Mouse (Mus musculus): ENCODE data around the gene 4930469K13Rik.
"Not testable (repeated sequence)": the region's sequence is repeated elsewhere in the genome, so short reads cannot be mapped to it uniquely, and the experiment has no call there.

The 4930469K13Rik gene

DNA sequence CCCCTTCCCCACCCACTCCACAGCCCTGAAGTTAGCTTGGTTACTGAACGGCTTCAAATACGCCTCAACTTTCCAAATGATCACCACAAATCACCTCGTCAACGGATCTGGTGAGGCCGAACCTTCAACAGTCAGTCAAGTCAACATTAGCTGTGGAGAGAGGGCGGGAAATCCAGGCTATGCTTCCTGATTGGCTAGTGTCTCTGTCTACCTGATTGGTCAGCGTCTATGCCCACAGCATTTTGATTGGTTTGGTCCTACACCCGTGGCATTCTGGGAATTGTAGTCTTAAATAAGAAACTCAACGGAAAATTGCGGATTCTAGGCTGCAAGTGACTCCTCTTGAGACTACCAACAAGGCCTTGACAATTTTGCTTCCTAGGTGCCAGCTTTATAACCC is at the start of gene 4930469K13Rik:
Gene 4930469K13Rik (minus strand): TSS at position 133 of the 400 bp plus-strand sequence.
- no peak for DNase-seq (ENCODE audit: low spot score in 2 of 2)

DNA sequence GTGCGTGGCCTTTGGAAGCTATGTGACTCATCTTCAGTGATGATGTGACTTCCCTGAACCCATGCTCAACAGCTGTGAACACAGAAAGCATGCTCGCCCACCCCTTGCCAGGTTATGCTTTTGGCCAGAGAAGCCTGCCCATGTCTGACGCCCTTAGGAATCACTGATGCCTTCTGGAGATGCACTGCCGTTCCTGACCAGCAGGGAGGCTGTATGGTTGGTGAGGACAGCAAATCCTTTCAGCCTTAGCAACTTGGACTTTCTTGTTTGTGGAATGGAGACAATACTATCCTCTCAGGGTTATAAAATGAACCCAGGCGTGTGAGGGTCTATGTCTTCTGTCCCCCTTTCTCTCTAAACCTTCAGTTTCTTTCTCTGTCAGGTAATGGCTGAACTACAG is 48.6 kb upstream of the 4930469K13Rik start:
- no peak for DNase-seq (ENCODE audit: low spot score in 2 of 2)

DNA sequence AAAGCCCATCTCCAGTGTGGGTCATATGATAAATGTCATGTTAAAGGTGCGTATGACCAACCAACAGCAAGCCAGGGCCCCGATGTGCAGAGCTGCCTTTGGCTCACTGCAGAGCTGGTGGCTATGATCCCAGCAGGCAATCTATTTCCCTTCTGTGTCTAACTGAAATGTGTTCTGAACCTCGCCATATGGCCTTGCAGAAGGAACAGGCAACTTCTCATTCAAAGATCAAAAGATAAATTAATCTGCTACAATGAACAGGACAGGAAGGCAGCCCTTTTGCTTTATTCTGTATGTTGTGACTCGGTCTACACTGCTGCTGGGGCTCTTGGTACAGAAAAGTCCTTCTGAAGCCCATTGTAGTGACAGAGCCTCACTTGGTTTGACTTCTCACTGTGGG is 46.1 kb upstream of the 4930469K13Rik start:
- no peak for DNase-seq (ENCODE audit: low spot score in 2 of 2)

DNA sequence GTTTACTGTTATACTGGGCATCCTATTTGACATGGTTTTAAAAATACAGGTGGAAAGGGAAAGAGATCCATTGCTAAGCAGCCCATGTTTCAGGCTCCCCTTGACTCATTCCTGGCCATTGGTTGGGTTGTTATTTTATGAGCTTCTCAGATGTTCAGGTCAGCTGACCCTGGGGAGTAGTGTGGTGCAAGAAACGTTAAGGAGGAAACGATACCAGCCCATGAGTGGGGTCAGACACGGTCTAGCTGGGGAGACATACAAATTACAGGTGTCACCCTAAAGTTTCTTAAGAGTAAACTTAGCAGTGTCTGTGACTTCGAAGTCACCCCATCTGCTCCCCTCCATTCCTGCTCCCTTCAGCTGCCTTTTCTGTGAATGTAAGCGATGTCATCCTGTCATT is 45.6 kb upstream of the 4930469K13Rik start:
- peak in 1 of 2 experiments; percentile 2 for DNase-seq (ENCODE audit: low spot score in 2 of 2)

DNA sequence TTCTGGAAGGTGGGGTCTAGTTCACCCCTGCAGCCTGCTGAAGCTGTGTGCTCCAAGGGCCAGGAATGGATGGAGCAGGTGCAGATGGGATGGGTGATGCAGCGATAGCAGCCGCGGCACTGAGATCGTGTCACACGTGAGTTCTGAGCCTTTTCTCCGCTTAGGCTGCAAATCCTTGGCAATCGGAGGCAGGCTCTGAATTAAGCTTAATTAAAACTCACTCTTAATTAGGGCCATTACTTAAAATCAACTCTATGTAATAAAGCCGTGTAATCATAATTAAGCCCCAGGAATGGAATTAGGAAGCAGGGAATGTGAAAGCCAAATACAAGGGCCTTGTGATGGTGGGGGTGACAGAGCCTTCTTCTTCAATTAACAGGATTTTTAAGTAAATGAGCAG is 40.9 kb upstream of the 4930469K13Rik start:
- no peak for DNase-seq (ENCODE audit: low spot score in 2 of 2)

DNA sequence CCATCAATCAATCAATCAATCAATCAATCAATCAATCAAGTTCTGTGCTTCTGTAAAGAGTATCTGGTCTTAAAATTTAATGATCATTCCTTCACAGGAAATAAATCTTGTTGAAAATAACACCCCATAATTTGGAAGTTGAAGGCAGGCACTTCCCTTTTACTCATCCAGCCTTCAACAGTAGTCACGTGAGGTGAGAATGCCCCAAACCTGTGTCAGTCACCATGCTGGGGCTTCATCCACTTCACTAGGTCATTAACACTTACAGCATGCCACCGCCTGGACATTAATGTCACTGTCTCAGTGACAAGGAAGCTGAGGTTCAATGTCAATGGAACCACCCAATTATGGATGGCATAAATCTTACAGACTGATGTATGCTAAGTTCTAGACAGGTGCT is 30.1 kb upstream of the 4930469K13Rik start:
- no peak for DNase-seq (ENCODE audit: low spot score in 2 of 2)

DNA sequence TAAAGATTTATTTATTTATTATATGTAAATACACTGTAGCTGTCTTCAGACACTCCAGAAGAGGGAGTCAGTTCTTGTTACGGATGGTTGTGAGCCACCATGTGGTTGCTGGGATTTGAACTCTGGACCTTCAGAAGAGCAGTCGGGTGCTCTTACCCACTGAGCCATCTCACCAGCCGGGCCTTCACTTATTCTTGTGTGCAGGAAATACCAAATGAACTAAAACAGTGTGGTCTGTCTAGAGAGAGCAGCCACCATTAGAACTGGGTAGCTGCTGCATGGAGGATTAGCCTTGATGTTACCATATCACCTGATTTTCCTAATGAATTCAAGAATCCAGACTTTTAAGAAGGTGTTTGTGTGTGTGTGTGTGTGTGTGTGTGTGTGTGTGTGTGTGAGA is 27.4 kb upstream of the 4930469K13Rik start:
- not testable (repeated sequence) for DNase-seq (ENCODE audit: low spot score in 2 of 2)

DNA sequence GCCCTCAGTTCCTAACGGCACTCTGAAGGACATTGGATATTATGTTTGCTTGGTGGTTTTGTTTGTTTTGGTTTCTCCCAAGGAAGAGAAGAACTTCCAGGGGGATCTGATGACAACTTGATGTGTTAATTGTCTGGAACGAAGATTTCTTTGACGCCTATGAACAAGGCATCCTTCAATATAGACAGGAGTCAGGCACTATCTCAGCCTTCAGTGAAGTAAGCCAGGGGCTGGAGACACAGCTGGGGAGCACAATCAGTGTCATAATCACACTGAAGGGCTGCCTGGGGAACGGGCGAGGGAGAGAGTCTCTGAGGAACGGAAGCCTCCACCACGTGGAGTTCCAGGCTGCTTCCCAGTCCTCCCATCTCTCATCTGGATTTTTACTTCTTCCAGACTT is 26.5 kb upstream of the 4930469K13Rik start:
- no peak for DNase-seq (ENCODE audit: low spot score in 2 of 2)

DNA sequence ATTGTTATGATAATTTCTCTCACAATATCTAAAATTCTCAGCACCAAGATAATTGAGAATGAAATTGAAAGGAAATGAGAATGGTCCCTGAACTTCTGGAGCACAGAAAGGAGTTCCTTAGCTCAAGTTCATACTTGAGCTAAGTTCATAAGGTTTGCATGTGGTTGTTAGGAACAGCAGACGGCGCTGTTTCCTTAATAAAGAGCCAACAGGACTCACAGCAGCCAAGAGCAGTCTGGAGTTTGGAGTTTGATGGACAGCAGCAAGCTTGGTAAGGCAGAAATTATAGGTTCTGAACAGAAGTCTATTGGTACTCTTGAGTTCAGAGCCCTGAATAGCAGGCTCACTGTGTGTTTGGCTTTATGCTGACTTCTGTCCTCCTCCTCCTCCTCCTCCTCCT is 24.8 kb upstream of the 4930469K13Rik start:
- DNase-seq (ENCODE audit: low spot score in 2 of 2), result no peak

DNA sequence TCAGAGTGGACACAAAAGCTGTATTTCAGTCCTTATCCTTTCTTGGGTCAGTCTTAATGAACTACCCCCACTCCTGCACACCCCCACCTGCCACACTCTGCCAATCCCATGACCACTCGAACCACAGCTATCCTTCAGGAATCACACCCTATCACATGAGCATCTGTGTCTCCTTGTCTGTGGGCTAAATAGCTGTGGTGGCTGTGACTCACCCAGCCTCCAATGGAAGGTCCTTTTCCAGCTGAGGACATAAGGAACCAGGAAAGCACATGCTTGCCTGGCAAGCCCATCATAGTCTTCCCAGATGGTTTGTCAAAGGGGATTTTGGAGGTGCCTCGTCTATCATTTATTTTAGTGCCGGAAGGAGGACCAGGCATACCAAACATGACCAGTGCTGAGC is 20.0 kb upstream of the 4930469K13Rik start:
- DNase-seq (ENCODE audit: low spot score in 2 of 2), result no peak

DNA sequence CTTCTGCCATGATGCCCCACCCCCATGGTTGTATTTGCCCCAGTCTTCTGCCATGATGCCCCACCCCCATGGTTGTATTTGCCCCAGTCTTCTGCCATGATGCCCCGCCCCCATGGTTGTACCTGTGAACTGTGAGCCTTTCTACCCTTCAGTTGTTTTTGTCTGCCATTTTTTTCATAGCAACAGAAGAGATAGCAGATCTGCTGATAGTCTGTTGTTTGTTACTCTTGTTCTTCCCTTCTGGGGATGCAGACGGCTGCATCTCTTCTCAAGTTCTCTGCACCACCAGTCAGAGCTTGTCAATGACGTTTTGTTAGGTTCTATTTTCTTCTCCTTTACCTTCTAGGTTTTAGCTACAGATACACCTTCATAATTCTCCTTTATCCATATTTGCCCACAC is 19.2 kb upstream of the 4930469K13Rik start:
- no peak for DNase-seq (ENCODE audit: low spot score in 2 of 2)

DNA sequence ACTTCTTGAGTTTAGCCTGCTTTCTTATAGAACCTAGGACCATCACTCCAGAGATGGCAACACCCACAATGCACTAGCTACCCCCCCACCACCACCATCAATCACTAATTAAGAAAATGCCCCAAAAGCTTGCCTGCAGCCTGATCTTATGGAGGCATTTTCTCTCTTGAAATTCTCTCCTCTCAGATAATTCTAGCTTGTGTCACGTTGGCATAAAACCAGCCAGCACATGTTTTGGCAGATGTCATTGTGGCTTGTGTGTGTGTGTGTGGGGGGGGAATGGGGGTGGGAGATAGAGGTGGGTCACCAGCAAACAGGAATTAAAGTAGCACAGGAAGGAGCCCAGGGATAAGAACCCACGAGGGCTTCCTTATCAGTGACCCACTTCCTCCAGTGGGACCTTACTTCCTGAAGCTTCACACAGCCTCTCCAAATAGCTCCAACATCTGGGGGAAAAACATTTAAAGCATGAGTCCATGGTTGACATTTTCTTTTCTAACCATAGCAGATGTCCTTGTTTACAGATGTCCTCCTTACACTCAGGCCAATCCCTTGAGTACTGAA is 18.3 kb upstream of the 4930469K13Rik start:
- no peak for DNase-seq (ENCODE audit: low spot score in 2 of 2)

DNA sequence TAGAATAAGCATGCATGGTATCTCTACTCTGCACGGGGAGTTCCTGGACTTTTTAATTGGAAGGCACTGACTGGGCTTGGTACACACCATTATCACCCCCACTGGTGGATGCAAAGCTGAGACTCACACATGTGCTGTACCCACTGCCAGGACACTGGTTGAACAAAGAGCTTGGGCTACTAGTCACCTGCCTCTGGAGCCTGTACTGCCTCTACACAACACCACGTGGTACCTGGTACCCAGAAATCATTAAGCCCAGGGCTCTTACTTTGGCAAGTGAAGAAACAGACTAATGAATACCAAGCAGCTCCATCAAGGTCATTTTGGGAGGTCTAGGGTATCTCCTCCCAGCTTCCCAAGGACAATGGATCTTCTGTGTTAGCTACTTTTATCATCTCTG is 15.4 kb upstream of the 4930469K13Rik start:
- DNase-seq (ENCODE audit: low spot score in 2 of 2), result no peak

DNA sequence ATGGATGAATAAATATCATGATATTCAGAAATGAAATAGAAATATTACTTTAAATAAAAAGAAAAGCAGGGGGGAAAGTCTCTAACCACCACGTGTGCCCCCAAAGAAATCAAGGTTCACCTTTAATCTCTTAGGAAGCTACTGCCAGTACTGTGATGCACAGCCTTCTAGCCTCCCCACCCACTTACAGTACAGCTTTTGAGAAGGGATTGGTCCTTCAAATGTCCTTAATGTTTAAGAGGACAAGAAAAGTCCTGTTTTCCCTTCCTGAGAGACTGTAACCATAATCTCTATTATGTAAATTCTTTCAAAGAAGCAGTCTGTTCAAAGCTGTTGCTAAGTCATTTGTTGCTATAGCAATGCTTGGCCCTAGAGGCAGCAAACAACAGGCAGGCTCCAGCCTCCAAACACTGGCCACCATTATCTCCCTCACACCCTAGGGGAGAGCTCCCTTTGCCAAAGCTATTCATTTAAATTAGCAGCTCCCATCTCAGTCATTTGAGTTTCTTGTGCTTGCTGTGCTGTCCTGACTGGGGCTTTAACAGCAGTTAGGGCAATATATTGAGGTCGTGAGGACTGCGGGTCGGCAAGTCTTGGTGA is 14.5 kb upstream of the 4930469K13Rik start:
- no peak for DNase-seq (ENCODE audit: low spot score in 2 of 2)

DNA sequence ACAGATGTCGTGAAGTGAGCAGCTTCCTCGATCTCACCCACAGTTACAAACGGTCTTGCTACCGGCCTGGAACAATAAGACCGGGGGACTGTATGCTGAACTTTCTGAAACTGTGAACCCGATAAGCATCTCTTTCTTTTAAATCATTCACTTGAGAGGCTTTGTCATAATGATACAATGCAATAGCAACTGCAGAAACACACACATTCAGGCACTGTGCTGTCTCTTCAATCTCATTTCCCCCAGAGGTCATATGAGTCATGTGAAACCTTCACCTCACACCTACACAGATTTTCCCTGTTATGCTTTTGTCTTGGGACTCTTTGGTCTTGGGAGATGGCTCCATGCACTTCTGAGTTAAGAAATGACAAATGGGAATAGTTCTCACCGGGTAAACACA is 13.6 kb upstream of the 4930469K13Rik start:
- no peak for DNase-seq (ENCODE audit: low spot score in 2 of 2)

DNA sequence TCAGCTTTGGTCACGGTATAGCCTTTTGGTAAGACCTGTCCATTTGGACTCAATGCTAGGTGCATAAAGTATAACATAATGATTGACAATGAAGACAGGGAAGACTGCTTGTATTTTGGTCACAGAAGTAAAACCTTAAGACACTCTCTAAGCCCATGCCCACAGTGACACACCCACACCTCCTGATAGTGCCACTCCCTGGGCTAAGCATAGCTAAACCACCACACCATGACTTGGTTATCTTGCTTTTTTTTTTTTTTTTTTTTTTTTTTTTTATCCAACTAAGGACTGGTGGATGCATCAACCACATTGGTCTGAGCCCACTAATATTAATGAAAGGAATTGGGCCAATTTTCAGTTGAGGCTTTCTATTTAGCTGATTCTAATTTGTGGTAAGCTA is 10.9 kb upstream of the 4930469K13Rik start:
- DNase-seq (ENCODE audit: low spot score in 2 of 2), result no peak

DNA sequence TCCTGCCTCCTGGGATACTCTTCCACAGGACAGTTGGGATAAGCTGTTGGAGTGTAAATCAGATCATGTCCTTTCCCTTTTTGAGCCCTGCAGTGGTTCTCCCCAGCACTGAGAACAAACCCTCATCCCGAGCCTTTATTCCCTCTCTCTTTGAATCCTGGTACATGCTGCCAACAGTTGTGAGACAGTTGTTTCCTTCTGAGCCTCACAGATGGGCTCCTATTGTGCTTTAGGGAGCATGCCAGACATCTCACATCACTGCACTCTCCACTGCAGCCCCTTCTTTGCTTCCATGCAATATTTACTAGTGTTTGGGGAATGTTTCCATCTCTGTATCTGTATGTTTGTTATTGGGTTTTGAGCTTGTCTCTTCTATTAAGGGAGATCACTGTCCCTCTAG is 6.6 kb upstream of the 4930469K13Rik start:
- DNase-seq (ENCODE audit: low spot score in 2 of 2), result no peak

DNA sequence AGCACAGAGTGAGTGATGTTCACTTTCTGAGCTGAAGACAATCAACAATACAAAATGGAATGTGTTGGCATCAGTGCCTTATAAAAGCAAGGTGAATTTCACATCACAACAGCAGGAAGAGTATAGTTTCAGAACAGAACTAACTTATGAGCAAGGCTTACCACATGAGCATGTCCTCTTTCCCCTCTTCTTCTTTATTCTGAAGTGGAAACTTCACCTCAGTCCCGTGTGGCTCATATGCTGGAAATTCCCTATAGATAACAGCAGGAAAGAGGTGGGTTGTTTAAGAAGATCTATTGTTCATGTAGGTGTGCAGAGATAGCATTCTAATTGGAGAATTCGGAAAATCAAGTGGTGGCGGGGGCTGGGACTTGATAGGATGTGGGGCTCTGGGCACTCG is 3.5 kb upstream of the 4930469K13Rik start:
- DNase-seq (ENCODE audit: low spot score in 2 of 2), result no peak

DNA sequence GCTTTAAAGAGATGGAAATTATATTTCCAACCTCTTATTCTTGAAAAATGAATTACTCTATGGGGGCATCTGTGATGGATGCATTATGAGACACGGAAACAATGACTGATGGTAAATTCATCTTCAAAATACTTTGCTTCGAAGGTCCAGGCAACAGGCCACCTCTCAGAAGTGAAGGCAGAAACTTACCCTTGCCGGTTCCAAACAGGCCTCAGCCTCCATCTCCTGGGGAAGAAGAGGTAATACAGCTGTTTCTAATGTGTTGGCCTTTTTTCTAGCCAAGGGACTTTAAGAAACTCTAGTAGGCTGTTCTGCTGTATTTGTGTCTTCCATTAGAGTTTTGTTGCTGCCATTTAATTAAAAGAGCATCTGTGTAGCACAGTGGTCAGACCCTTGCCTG is 11.3 kb downstream of the 4930469K13Rik start:
- DNase-seq (ENCODE audit: low spot score in 2 of 2), result no peak

DNA sequence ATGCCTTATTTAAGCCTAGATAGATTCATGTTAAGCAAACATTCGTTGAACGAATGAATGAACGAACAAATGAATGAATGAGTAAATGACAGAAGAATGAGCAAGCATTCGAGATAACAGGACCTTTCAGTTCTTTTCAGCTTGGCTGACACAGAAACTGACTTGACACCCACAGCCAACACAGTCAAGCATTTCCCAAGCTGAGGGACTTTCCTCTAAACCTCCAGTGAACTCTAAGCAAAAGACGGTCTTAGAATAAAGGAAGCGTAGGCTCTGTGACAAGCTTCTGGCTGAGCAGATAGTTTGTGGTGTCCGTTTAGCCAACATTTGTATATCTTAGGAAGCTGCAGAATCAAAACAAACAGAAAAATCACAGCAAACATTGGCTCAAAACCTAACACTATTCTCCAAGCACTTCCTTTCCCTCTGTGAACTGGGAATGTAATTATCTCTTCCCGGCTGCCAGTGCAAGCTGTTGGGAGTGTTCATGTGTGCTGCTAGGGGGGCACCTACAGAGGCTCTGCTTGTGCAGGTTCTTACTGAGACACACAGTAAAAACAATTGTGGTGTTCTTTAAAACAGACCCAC is 12.1 kb downstream of the 4930469K13Rik start:
- DNase-seq (ENCODE audit: low spot score in 2 of 2), result no peak

DNA sequence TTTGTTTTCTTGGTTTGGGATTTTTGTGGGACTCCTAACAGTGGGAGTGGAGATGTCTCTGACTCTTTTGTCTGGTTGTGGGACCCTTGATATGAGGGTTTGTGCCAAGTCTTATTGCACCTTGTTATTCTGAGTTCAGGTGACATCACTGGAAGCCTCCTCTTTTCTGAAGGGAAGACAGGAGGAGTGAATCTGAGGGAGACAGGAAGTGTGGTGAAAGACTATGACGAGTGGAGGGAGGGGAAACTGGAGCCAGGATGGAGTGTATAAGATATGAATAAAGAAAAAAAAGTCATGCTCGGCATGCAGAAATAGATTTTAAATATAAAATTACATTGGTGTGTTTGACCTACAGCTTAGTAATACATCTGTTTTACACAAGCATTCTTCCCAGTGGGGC is 13.7 kb downstream of the 4930469K13Rik start:
- DNase-seq (ENCODE audit: low spot score in 2 of 2), result no peak

DNA sequence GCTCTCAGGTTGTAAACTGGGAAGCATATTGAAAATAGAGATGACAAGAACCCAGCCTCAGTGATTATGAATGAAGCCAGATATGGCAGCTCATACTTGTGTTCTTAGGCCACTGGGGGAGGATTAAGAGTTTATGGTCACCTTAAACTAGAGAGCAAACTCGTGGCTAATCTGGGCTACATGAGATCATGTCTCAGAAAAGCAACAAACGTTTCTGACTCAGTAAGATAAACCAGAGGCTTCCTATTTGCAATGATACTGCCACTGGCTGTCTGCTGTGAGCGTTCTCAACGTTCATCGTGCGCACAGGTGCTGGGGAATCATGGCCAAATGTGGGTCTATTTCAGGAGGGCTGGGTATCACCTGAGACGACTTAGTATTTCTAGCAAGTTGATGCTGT is 14.6 kb downstream of the 4930469K13Rik start:
- no peak for DNase-seq (ENCODE audit: low spot score in 2 of 2)

DNA sequence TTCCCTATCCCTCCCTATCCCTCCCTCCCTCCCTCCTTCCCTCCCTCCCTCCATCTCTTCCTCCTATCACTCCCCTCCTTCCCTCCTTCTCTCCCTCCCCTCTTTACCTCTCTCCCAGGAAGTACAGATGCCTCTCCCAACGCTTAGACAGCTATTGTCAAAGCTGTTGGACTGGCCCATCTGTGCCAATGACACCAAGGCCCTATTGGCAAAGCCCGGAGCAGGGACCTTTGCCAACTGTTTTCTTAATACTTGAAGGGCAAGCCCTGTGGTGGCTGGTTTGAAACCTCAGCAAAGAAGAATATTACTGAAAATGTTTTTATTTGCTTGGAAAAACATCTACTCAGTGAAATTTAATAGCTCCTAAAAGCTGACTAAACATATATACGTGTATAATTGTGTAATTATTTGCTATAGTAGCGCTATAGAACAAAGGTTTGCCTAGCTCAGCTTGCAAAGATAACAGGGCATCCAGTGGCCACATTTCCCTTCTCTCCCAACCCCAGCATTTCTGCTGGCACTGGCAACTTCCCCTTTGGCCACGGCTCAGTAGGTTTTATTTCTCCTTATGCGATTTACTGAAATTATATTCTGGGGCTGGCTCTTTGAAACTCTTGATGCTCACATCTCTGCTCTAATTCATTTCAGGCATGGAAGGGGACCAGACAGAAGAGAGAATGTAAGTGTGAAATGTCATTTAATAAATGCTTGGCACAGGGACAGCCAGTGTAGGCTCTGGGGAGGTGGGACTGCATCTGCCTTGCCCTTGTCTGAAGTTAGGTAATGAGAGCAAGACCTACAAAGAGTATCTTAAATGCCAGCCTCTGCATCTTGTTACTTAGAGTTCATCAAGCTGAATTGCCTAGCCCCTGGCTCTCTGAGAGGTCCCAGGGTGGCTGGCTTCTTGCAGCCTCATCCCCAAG is 18.6 kb downstream of the 4930469K13Rik start:
- DNase-seq (ENCODE audit: low spot score in 2 of 2), result no peak
